Mouse (Mus musculus) lung, postnatal 0 days (tissue): ENCODE data around the gene Rplp0. TPM values are rescaled to one million over a fixed set of nuclear protein-coding genes. Genes with fewer than 3 reads are reported as not detected.
"Not testable (repeated sequence)": the region's sequence is repeated elsewhere in the genome, so short reads cannot be mapped to it uniquely, and the experiment has no call there.

Source experiments
- ATAC-seq: fragments of 200-750 bp; cut with Nextera tagmentation; 2 replicates; pipeline ENCODE4 v1.8.0; 2017; ENCODE audit warnings: moderate library complexity
- DNase-seq: peaks from one replicate; pipeline ENCODE4 v3.0.0-alpha.2; 2016; ENCODE audit warnings: low spot score
- H3K27ac ChIP-seq: fragments of 300-500 bp; sonication (generic); 2 replicates; pipeline ENCODE4 v1.5.1; 2014; ENCODE audit warnings: antibody characterized with exemption, mild to moderate bottlenecking, low read length, mixed read lengths
- H3K27me3 ChIP-seq: fragments of 300-500 bp; sonication (generic); replicated peaks from 2 replicates; pipeline ENCODE4 v1.6.1; 2014; ENCODE audit warnings: low read length, mixed read lengths; ENCODE audit not compliant: insufficient read depth
- H3K36me3 ChIP-seq: fragments of 300-500 bp; sonication (generic); 2 replicates; pipeline ENCODE4 v1.6.1; 2014; ENCODE audit warnings: low read length, mixed read lengths; ENCODE audit not compliant: insufficient read depth
- H3K4me1 ChIP-seq: fragments of 300-500 bp; sonication (generic); 2 replicates; pipeline ENCODE4 v1.6.1; 2014; ENCODE audit warnings: antibody characterized with exemption, low read depth, low read length, mixed read lengths; ENCODE audit not compliant: insufficient read depth
- H3K4me2 ChIP-seq: fragments of 300-500 bp; sonication (generic); replicated peaks from 2 replicates; pipeline ENCODE4 v1.6.1; 2014; ENCODE audit warnings: low read depth, mild to moderate bottlenecking, low read length, moderate library complexity, mixed read lengths
- H3K4me3 ChIP-seq: fragments of 300-500 bp; sonication (generic); 2 replicates; pipeline ENCODE4 v1.5.1; 2014; ENCODE audit warnings: low read depth, low read length
- H3K9ac ChIP-seq: fragments of 300-500 bp; sonication (generic); replicated peaks from 2 replicates; pipeline ENCODE4 v1.6.1; 2014; ENCODE audit warnings: low read depth, mild to moderate bottlenecking
- H3K9me3 ChIP-seq: fragments of 300-500 bp; sonication (generic); 2 replicates; pipeline ENCODE4 v1.6.1; 2016; ENCODE audit warnings: low read length, mixed read lengths
- CTCF ChIP-seq: IDR thresholded peaks from 2 replicates; pipeline ENCODE4 v1.5.1; 2016; ENCODE audit warnings: antibody characterized with exemption, mild to moderate bottlenecking
- EP300 ChIP-seq: IDR thresholded peaks from 2 replicates; pipeline ENCODE4 v1.6.1; 2016; ENCODE audit warnings: antibody characterized with exemption, mild to moderate bottlenecking, control low read depth
- WGBS: fragments of 180-500 bp; shearing (Covaris S2); extraction: QIAGEN DNeasy Blood & Tissue Kit; methylation state at CpG from one replicate; pipeline ENCODE4 v1.1.7; 2014; 5-methylcytosine and 5-hydroxymethylcytosine counted together
- polyA plus RNA-seq: library from polyadenylated mRNA; unstranded; fragments of >200 nt; fragmentation: Nextera tagmentation; extraction: Ambion mirVana; gene quantifications from 2 replicates; pipeline ENCODE4 v1.2.1, GENCODE M21; 2015

Rplp0 gene
- polyA plus RNA-seq, 1 experiment from 2014 or later, result 987 TPM

- DNase-seq, result no peak
- Histone ChIP-seq H3K36me3 (no peaks in the 10 kb centered on the region), H3K9me3 (no peaks in the 10 kb centered on the region), H3K4me2 (peak overlapping the region; percentile 46; the same call in 1 of the 2 replicates), H3K4me3 (no peak overlapping the region), H3K9ac (no peak overlapping the region), H3K4me1 (peaks cover 5% of the 10 kb centered on the region; the same call in 1 of the 2 replicates), H3K27ac (peak overlapping the region; percentile 87), H3K27me3 (no peaks in the 10 kb centered on the region)
- peak; percentile 11 for ATAC-seq
- 53% methylated on average over 6 of the region's 6 CpGs for WGBS
- TF ChIP-seq EP300 (no peak), CTCF (no peak)
Observed at GRCm38 (mm10) chr5:115514346-115514745, 44.9 kb upstream of the Rplp0 start.

- 11% methylated on average over 20 of the region's 20 CpGs for WGBS
Observed at GRCm38 (mm10) chr5:115514896-115515587, 44.2 kb upstream of the Rplp0 start.

GRCm38 (mm10) chr5:115516081-115516907, 43.0 kb upstream of the Rplp0 start:
- peak overlapping the region; percentile 14; the same call in 1 of the 2 replicates for H3K4me2 ChIP-seq

More at GRCm38 (mm10) chr5:115514896-115515587, 44.2 kb upstream of the Rplp0 start:
- Histone ChIP-seq H3K4me3 (peak overlapping the region; percentile 2; the same call in 1 of the 2 replicates), H3K9ac (peak overlapping the region; percentile 39; the same call in 1 of the 2 replicates), H3K36me3 (no peaks in the 10 kb centered on the region), H3K27ac (peak overlapping the region; percentile 87), H3K27me3 (no peaks in the 10 kb centered on the region), H3K4me2 (peak overlapping the region; percentile 46), H3K9me3 (no peaks in the 10 kb centered on the region), H3K4me1 (peaks cover 7% of the 10 kb centered on the region; the same call in 1 of the 2 replicates)
- DNase-seq, result peak; percentile 95
- TF ChIP-seq CTCF (no peak), EP300 (peak; percentile 82)
- peak; percentile 86 for ATAC-seq

GRCm38 (mm10) chr5:115516908-115517307, 42.4 kb upstream of the Rplp0 start:
- no peak overlapping the region for H3K9ac ChIP-seq
- no peak overlapping the region for H3K4me3 ChIP-seq
- H3K4me2 ChIP-seq, result no peak overlapping the region
- 68% methylated on average over 7 of the region's 7 CpGs for WGBS
- peak overlapping the region; percentile 87 for H3K27ac ChIP-seq
- no peaks in the 10 kb centered on the region for H3K9me3 ChIP-seq
- peaks cover 23% of the 10 kb centered on the region for H3K4me1 ChIP-seq
- DNase-seq, result no peak
- ATAC-seq, result no peak
- no peaks in the 10 kb centered on the region for H3K36me3 ChIP-seq
- TF ChIP-seq CTCF (no peak), EP300 (no peak)
- no peaks in the 10 kb centered on the region for H3K27me3 ChIP-seq

More at GRCm38 (mm10) chr5:115516081-115516907, 43.0 kb upstream of the Rplp0 start:
- DNase-seq (peak; percentile 79), ATAC-seq (peak; percentile 61)
- peak; percentile 76 for TF ChIP-seq EP300
- TF ChIP-seq CTCF, result no peak
- Histone ChIP-seq H3K27ac (peak overlapping the region; percentile 87), H3K9ac (no peak overlapping the region), H3K36me3 (no peaks in the 10 kb centered on the region), H3K4me3 (no peak overlapping the region), H3K4me1 (peaks cover 17% of the 10 kb centered on the region; the same call in 1 of the 2 replicates), H3K9me3 (no peaks in the 10 kb centered on the region), H3K27me3 (no peaks in the 10 kb centered on the region)
- WGBS, result 64% methylated on average over 32 of the region's 32 CpGs

- Histone ChIP-seq H3K27ac (peak overlapping the region; percentile 87), H3K4me1 (peaks cover 27% of the 10 kb centered on the region), H3K9me3 (no peaks in the 10 kb centered on the region), H3K9ac (no peak overlapping the region), H3K4me2 (no peak overlapping the region), H3K36me3 (no peaks in the 10 kb centered on the region), H3K27me3 (no peaks in the 10 kb centered on the region), H3K4me3 (no peak overlapping the region)
- DNase-seq, result no peak
- no peak for ATAC-seq
- 86% methylated on average over 9 of the region's 9 CpGs for WGBS
- TF ChIP-seq EP300, result no peak
- TF ChIP-seq CTCF, result no peak
Observed at GRCm38 (mm10) chr5:115517501-115517900, 41.8 kb upstream of the Rplp0 start.

- WGBS, result 94% methylated on average over 6 of the region's 8 CpGs
- not testable (repeated sequence) for DNase-seq, H3K9ac ChIP-seq, H3K27me3 ChIP-seq, H3K9me3 ChIP-seq, H3K4me3 ChIP-seq, ATAC-seq, H3K27ac ChIP-seq, H3K4me2 ChIP-seq, H3K36me3 ChIP-seq
- peaks cover 33% of the 10 kb centered on the region for H3K4me1 ChIP-seq
Observed at GRCm38 (mm10) chr5:115518214-115518613, 41.1 kb upstream of the Rplp0 start.
